Mouse (Mus musculus) CH12.LX (cell line): Measurements from ENCODE around the gene Usp32.

Experiments used
- CTCF ChIP-seq, 2 experiments: IDR thresholded peaks in 1 of 2; conservative IDR thresholded peaks in 1 of 2; 2 replicates each; pipeline ENCODE4 v1.5.1; 2011 to 2012; ENCODE audit warnings: low read depth in 2 of 2, low read length in 2 of 2, improper control_type of control experiment in 1 of 2, inconsistent platforms in 1 of 2, mild to moderate bottlenecking in 1 of 2, moderate library complexity in 1 of 2
- ETS1 ChIP-seq: conservative IDR thresholded peaks from 2 replicates; pipeline ENCODE4 v1.6.1; 2012; ENCODE audit warnings: low read depth, mild to moderate bottlenecking, inconsistent platforms, low read length, improper control_type of control experiment, moderate library complexity
- MAFK ChIP-seq: IDR thresholded peaks from 2 replicates; pipeline ENCODE4 v1.6.1; 2011; ENCODE audit warnings: low read length, improper control_type of control experiment; ENCODE audit not compliant: insufficient replicate concordance
- MAX ChIP-seq: IDR thresholded peaks from 2 replicates; pipeline ENCODE4 v1.6.1; 2011; ENCODE audit warnings: low read length, improper control_type of control experiment
- MEF2A ChIP-seq: IDR thresholded peaks from 2 replicates; pipeline ENCODE4 v1.6.1; 2014; ENCODE audit warnings: low read depth, mild to moderate bottlenecking, inconsistent platforms, low read length, improper control_type of control experiment, borderline replicate concordance
- POLR2A ChIP-seq: IDR thresholded peaks from 2 replicates; pipeline ENCODE4 v1.6.1; 2011; ENCODE audit warnings: low read depth, mild to moderate bottlenecking, improper control_type of control experiment, low read length
- TBP ChIP-seq: conservative IDR thresholded peaks from 2 replicates; pipeline ENCODE4 v1.6.1; 2011; ENCODE audit warnings: low read depth, low read length, improper control_type of control experiment

GRCm38 (mm10) chr11:85184839-85185238 lies 44.9 kb upstream of the Usp32 start:
- no peak for TF ChIP-seq MAX
- no peak for TF ChIP-seq TBP
- TF ChIP-seq CTCF (conservative IDR thresholded peaks at IDR 0.05 in 1 of 2, IDR thresholded peaks at IDR 0.05 in 1 of 2; ENCODE audit: low read depth in 2 of 2, low read length in 2 of 2) = no peak
- TF ChIP-seq MEF2A = no peak
- no peak for TF ChIP-seq ETS1
- TF ChIP-seq MAFK = no peak
- no peak for TF ChIP-seq POLR2A
